Mouse (Mus musculus): ENCODE results near the gene Pin1. TPM values are rescaled to one million over a fixed set of nuclear protein-coding genes. Genes with fewer than 3 reads are reported as not detected.

The Pin1 gene
- polyA plus RNA-seq (2014; fragmentation: Nextera tagmentation; extraction: Ambion mirVana) = 45.5 and 48.5 TPM in 2 replicates

- WGBS = under 1% methylated on average over 44 of the region's 45 CpGs
- Histone ChIP-seq H3K4me1 (ENCODE audit: control insufficient read depth in 2 of 2, insufficient read depth in 2 of 2, low read length in 2 of 2) (peaks cover 2 to 20% of the 10 kb centered on the region in 2 experiments; a peak in 2 of 4 replicates), H3K27me3 (ENCODE audit: control insufficient read depth, insufficient read depth, low read length) (no peaks in the 10 kb centered on the region), H3K9me3 (ENCODE audit: control insufficient read depth, low read length) (no peaks in the 10 kb centered on the region), H3K4me2 (ENCODE audit: low read length) (peak within 1 kb of the TSS; percentile 85), H3K36me3 (ENCODE audit: control insufficient read depth, insufficient read depth, low read length) (peaks cover 56% of the 10 kb centered on the region), H3K9ac (ENCODE audit: low read length) (peak within 1 kb of the TSS; percentile 93), H3K27ac (replicated peaks in 1 of 2; ENCODE audit: control insufficient read depth in 1 of 2, insufficient read depth in 1 of 2, low read depth in 2 of 2, low read length in 2 of 2) (0 out of 4 replicates have a peak within 1 kb of the TSS, but pooled peaks of 1 of the 2 experiments have one; percentile 42), H3K4me3 (ENCODE audit: control insufficient read depth in 1 of 2, insufficient read depth in 1 of 2, low read depth in 1 of 2, low read length in 2 of 2) (peak within 1 kb of the TSS; percentile 79 to 96)
- ATAC-seq (ENCODE audit: insufficient number of reproducible peaks, insufficient read depth, low FRiP score, low read depth) = peak; percentile 99
Observed at GRCm38 (mm10) chr9:20651602-20652259, at the start of gene Pin1. Gene Pin1, plus strand, starts transcription at chr9:20652095.

- H3K27me3 ChIP-seq (ENCODE audit: control insufficient read depth, insufficient read depth, low read length) = no peaks in the 10 kb centered on the region
- 92% methylated on average over 1 of the region's 1 CpGs for WGBS
- peaks cover 4% of the 10 kb centered on the region; the same call in 1 of the 2 replicates for H3K9me3 ChIP-seq (ENCODE audit: control insufficient read depth, low read length)
- 0 out of 4 replicates have a peak, but pooled peaks cover 0 to 7% of the 10 kb centered on the region in 2 experiments for H3K4me1 ChIP-seq (ENCODE audit: control insufficient read depth in 2 of 2, insufficient read depth in 2 of 2, low read length in 2 of 2)
- H3K4me3 ChIP-seq (ENCODE audit: control insufficient read depth in 1 of 2, insufficient read depth in 1 of 2, low read depth in 1 of 2, low read length in 2 of 2) = no peak overlapping the region
- no peaks in the 10 kb centered on the region for H3K36me3 ChIP-seq (ENCODE audit: control insufficient read depth, insufficient read depth, low read length)
- H3K9ac ChIP-seq (ENCODE audit: low read length) = no peak overlapping the region
- peak overlapping the region; percentile 85 for H3K4me2 ChIP-seq (ENCODE audit: low read length)
- no peak for ATAC-seq (ENCODE audit: insufficient number of reproducible peaks, insufficient read depth, low FRiP score, low read depth)
- no peak overlapping the region for H3K27ac ChIP-seq (replicated peaks in 1 of 2; ENCODE audit: control insufficient read depth in 1 of 2, insufficient read depth in 1 of 2, low read depth in 2 of 2, low read length in 2 of 2)
Observed at GRCm38 (mm10) chr9:20606269-20606668, 45.6 kb upstream of the Pin1 start.

GRCm38 (mm10) chr9:20607100-20607974 is 44.6 kb upstream of the Pin1 start:
- Histone ChIP-seq H3K27me3 (ENCODE audit: control insufficient read depth, insufficient read depth, low read length) (no peaks in the 10 kb centered on the region), H3K4me2 (ENCODE audit: low read length) (peak overlapping the region; percentile 85), H3K36me3 (ENCODE audit: control insufficient read depth, insufficient read depth, low read length) (no peaks in the 10 kb centered on the region), H3K9me3 (ENCODE audit: control insufficient read depth, low read length) (peaks cover 4% of the 10 kb centered on the region; the same call in 1 of the 2 replicates), H3K9ac (ENCODE audit: low read length) (peak overlapping the region; percentile 78), H3K27ac (replicated peaks in 1 of 2; ENCODE audit: control insufficient read depth in 1 of 2, insufficient read depth in 1 of 2, low read depth in 2 of 2, low read length in 2 of 2) (peak overlapping the region; percentile 90 to 99), H3K4me1 (ENCODE audit: control insufficient read depth in 2 of 2, insufficient read depth in 2 of 2, low read length in 2 of 2) (0 out of 4 replicates have a peak, but pooled peaks cover 0 to 7% of the 10 kb centered on the region in 2 experiments), H3K4me3 (ENCODE audit: control insufficient read depth in 1 of 2, insufficient read depth in 1 of 2, low read depth in 1 of 2, low read length in 2 of 2) (peak overlapping the region; percentile 57 to 97)
- WGBS = under 1% methylated on average over 57 of the region's 57 CpGs
- ATAC-seq (ENCODE audit: insufficient number of reproducible peaks, insufficient read depth, low FRiP score, low read depth) = peak; percentile 72

- WGBS = 80% methylated on average over 5 of the region's 5 CpGs
- no peaks in the 10 kb centered on the region for H3K36me3 ChIP-seq (ENCODE audit: control insufficient read depth, insufficient read depth, low read length)
- H3K4me2 ChIP-seq (ENCODE audit: low read length) = no peak overlapping the region
- 0 out of 4 replicates have a peak, but pooled peaks cover 0 to 7% of the 10 kb centered on the region in 2 experiments for H3K4me1 ChIP-seq (ENCODE audit: control insufficient read depth in 2 of 2, insufficient read depth in 2 of 2, low read length in 2 of 2)
- H3K4me3 ChIP-seq (ENCODE audit: control insufficient read depth in 1 of 2, insufficient read depth in 1 of 2, low read depth in 1 of 2, low read length in 2 of 2) = no peak overlapping the region
- H3K9me3 ChIP-seq (ENCODE audit: control insufficient read depth, low read length) = peaks cover 4% of the 10 kb centered on the region; the same call in 1 of the 2 replicates
- no peaks in the 10 kb centered on the region for H3K27me3 ChIP-seq (ENCODE audit: control insufficient read depth, insufficient read depth, low read length)
- no peak for ATAC-seq (ENCODE audit: insufficient number of reproducible peaks, insufficient read depth, low FRiP score, low read depth)
- no peak overlapping the region for H3K9ac ChIP-seq (ENCODE audit: low read length)
- no peak overlapping the region for H3K27ac ChIP-seq (replicated peaks in 1 of 2; ENCODE audit: control insufficient read depth in 1 of 2, insufficient read depth in 1 of 2, low read depth in 2 of 2, low read length in 2 of 2)
Observed at GRCm38 (mm10) chr9:20609831-20610464, 41.9 kb upstream of the Pin1 start.

- 73% methylated on average over 5 of the region's 5 CpGs for WGBS
- no peaks in the 10 kb centered on the region for H3K27me3 ChIP-seq (ENCODE audit: control insufficient read depth, insufficient read depth, low read length)
- H3K4me1 ChIP-seq (ENCODE audit: control insufficient read depth in 2 of 2, insufficient read depth in 2 of 2, low read length in 2 of 2) = no peaks in the 10 kb centered on the region
- ATAC-seq (ENCODE audit: insufficient number of reproducible peaks, insufficient read depth, low FRiP score, low read depth) = no peak
- H3K9ac ChIP-seq (ENCODE audit: low read length) = no peak overlapping the region
- no peaks in the 10 kb centered on the region for H3K36me3 ChIP-seq (ENCODE audit: control insufficient read depth, insufficient read depth, low read length)
- H3K4me3 ChIP-seq (ENCODE audit: control insufficient read depth in 1 of 2, insufficient read depth in 1 of 2, low read depth in 1 of 2, low read length in 2 of 2) = no peak overlapping the region
- no peak overlapping the region for H3K27ac ChIP-seq (replicated peaks in 1 of 2; ENCODE audit: control insufficient read depth in 1 of 2, insufficient read depth in 1 of 2, low read depth in 2 of 2, low read length in 2 of 2)
- H3K4me2 ChIP-seq (ENCODE audit: low read length) = no peak overlapping the region
- peaks cover 4% of the 10 kb centered on the region; the same call in 1 of the 2 replicates for H3K9me3 ChIP-seq (ENCODE audit: control insufficient read depth, low read length)
Observed at GRCm38 (mm10) chr9:20611976-20612375, 39.9 kb upstream of the Pin1 start.

GRCm38 (mm10) chr9:20616685-20617084 is 35.2 kb upstream of the Pin1 start:
- no peaks in the 10 kb centered on the region for H3K27me3 ChIP-seq (ENCODE audit: control insufficient read depth, insufficient read depth, low read length)
- H3K9ac ChIP-seq (ENCODE audit: low read length) = no peak overlapping the region
- no peak for ATAC-seq (ENCODE audit: insufficient number of reproducible peaks, insufficient read depth, low FRiP score, low read depth)
- H3K9me3 ChIP-seq (ENCODE audit: control insufficient read depth, low read length) = no peaks in the 10 kb centered on the region
- no peak overlapping the region for H3K4me2 ChIP-seq (ENCODE audit: low read length)
- H3K36me3 ChIP-seq (ENCODE audit: control insufficient read depth, insufficient read depth, low read length) = peaks cover 15% of the 10 kb centered on the region; the same call in 1 of the 2 replicates
- no peak overlapping the region for H3K27ac ChIP-seq (replicated peaks in 1 of 2; ENCODE audit: control insufficient read depth in 1 of 2, insufficient read depth in 1 of 2, low read depth in 2 of 2, low read length in 2 of 2)
- H3K4me3 ChIP-seq (ENCODE audit: control insufficient read depth in 1 of 2, insufficient read depth in 1 of 2, low read depth in 1 of 2, low read length in 2 of 2) = no peak overlapping the region
- WGBS = 80% methylated on average over 2 of the region's 2 CpGs
- no peaks in the 10 kb centered on the region for H3K4me1 ChIP-seq (ENCODE audit: control insufficient read depth in 2 of 2, insufficient read depth in 2 of 2, low read length in 2 of 2)

GRCm38 (mm10) chr9:20631332-20631731 is 20.6 kb upstream of the Pin1 start:
- WGBS = 93% methylated on average over 2 of the region's 2 CpGs
- H3K36me3 ChIP-seq (ENCODE audit: control insufficient read depth, insufficient read depth, low read length) = peaks cover 4% of the 10 kb centered on the region
- no peak overlapping the region for H3K4me3 ChIP-seq (ENCODE audit: control insufficient read depth in 1 of 2, insufficient read depth in 1 of 2, low read depth in 1 of 2, low read length in 2 of 2)
- no peaks in the 10 kb centered on the region for H3K4me1 ChIP-seq (ENCODE audit: control insufficient read depth in 2 of 2, insufficient read depth in 2 of 2, low read length in 2 of 2)
- no peaks in the 10 kb centered on the region for H3K27me3 ChIP-seq (ENCODE audit: control insufficient read depth, insufficient read depth, low read length)
- no peak overlapping the region for H3K27ac ChIP-seq (replicated peaks in 1 of 2; ENCODE audit: control insufficient read depth in 1 of 2, insufficient read depth in 1 of 2, low read depth in 2 of 2, low read length in 2 of 2)
- H3K9me3 ChIP-seq (ENCODE audit: control insufficient read depth, low read length) = no peaks in the 10 kb centered on the region
- no peak overlapping the region for H3K9ac ChIP-seq (ENCODE audit: low read length)
- ATAC-seq (ENCODE audit: insufficient number of reproducible peaks, insufficient read depth, low FRiP score, low read depth) = no peak
- H3K4me2 ChIP-seq (ENCODE audit: low read length) = no peak overlapping the region

All from heart, embryonic 14.5 days (tissue).